Mouse (Mus musculus) olfactory bulb, adult 2 months (tissue): ENCODE measurements around the gene Spon1.

Experiments
- CTCF ChIP-seq: fragments of 200-500 bp; IDR thresholded peaks from 2 replicates; pipeline ENCODE4 v1.5.1; 2012; ENCODE audit warnings: low read depth, mild to moderate bottlenecking, low read length, moderate library complexity; ENCODE audit not compliant: insufficient read depth
- POLR2A ChIP-seq: fragments of 200-500 bp; IDR thresholded peaks from 2 replicates; pipeline ENCODE4 v1.6.1; 2012; ENCODE audit warnings: mild to moderate bottlenecking, low read depth, low read length, moderate library complexity; ENCODE audit not compliant: insufficient read depth

DNA sequence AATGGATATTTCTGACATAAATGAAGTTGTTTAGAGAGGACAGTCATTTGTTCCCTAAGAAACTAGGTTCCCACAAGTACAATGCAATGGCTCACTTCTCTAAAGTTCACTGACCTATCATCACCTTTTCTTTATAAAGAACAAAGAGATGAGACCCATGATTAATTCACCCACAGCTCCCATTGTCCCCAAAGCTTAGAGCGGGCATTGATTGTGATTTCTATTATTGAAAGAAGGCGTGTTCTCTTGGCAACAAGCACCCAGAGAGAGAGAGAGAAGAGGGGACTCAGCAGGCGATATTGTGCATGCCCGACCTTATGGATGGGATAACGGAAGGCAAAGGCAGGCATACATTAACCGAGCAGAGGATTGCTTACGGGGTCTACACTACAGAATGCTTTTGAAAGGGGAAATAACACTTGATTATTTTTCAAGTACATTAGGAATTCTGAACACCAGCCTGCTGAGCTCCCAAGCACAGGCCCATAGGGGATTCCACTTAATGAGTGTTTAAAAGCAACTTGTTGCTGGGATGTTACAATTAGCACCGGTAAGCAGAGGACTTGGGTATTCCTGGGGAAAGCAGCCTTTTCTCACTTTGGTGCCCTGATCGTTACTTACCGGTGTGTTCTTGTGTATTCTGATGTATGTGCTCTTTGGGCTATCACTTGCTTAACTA is 48.4 kb downstream of the Spon1 start:
- TF ChIP-seq CTCF, result no peak
- no peak for TF ChIP-seq POLR2A
